Mouse (Mus musculus): ENCODE measurements around the gene Inhba. TPM values are rescaled to one million over a fixed set of nuclear protein-coding genes. Genes with fewer than 3 reads are reported as not detected.

Inhba gene
- total RNA-seq (2023) = 0.27 TPM

DNA sequence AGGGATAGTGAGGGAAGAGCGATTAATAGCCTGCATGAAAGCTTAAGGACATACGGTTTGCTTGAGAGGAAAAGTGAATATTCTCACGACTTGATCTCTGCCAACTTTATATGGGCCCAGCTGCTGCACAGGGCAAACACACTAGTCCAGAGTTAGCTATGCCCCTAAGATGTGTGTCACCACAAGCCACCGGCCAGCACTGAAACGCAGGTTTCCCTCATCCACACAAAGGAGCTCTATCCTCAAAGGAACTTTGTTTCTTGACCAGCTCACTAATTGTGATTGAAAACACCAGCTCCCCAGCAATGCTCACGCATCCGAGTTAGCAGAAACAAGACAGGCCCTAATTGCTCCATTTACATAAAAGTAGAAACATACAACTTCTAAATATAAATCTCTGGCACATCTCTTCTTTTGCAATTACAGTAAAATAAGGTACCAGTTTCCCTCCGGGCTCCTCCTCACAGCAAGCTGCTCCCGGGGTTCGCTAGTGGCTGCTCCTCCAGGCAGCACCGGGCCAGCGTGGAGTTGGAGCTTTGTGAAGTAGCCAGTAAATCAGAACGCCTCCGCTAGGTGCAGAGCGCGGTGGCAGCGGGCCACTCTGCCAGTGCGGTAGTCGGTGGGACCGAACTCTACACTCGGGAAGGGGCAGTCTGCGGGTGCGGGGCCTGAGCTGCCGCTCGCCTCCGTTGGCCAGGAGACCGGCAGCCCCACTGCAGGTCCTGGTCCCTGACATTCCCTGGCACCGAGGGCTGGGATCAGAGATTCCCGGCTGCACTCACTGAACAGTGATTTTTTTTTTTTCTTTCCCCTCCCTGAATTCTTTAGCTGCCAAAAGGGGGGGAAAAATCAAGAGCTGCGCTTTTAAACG lies at the start of gene Inhba:
Gene Inhba (plus strand): TSS at position 480 of the 871 bp plus-strand sequence.

